Mouse (Mus musculus) central nervous system, embryonic 18 days (tissue): ENCODE results near the gene Kmt5a. TPM values are rescaled to one million over a fixed set of nuclear protein-coding genes. Genes with fewer than 3 reads are reported as not detected.

ENCODE experiments used
- polyA plus RNA-seq: library from polyadenylated mRNA; depleted of rRNA; stranded (reverse); fragments of >200 nt; gene quantifications from 2 replicates; pipeline ENCODE4 v1.2.3, GENCODE M21; 2012; rRNA removed

Gene Kmt5a
- 51.8 and 54.4 TPM in 2 replicates for polyA plus RNA-seq

GRCm38 (mm10) chr5:124439447-124440093 is at the start of gene Kmt5a:
TSS of gene Kmt5a (plus strand) at chr5:124439930.

GRCm38 (mm10) chr5:124425412-124426259 is 14.1 kb upstream of the Kmt5a start, which contains the start of gene Sbno1:
TSS of gene Sbno1 (minus strand) at chr5:124426001.

GRCm38 (mm10) chr5:124482966-124483654 is 43.4 kb downstream of the Kmt5a start, which contains the start of gene Snrnp35:
TSS of gene Snrnp35 (plus strand) at chr5:124483134.

Other genes starting within 250 kb of the Kmt5a start
- 58.6 and 61.3 TPM in 2 replicates for gene Pitpnm2, start 190.2 kb upstream of the Kmt5a start, polyA plus RNA-seq
- gene Mphosph9, start 112.0 kb upstream of the Kmt5a start, polyA plus RNA-seq, result 14.6 and 16.4 TPM in 2 replicates
- gene 2810006K23Rik, start 111.8 kb upstream of the Kmt5a start, polyA plus RNA-seq, result 10.4 and 12.1 TPM in 2 replicates
- 219 TPM in 2 replicates for gene Cdk2ap1, start 76.8 kb upstream of the Kmt5a start, polyA plus RNA-seq
- 38.8 and 39.9 TPM in 2 replicates for gene Sbno1, start 13.9 kb upstream of the Kmt5a start, polyA plus RNA-seq
- gene Rilpl2, start 38.4 kb downstream of the Kmt5a start, polyA plus RNA-seq, result 32.9 and 35.5 TPM in 2 replicates
- 12.1 and 12.8 TPM in 2 replicates for gene Snrnp35, start 43.2 kb downstream of the Kmt5a start, polyA plus RNA-seq
- 10.2 and 11.8 TPM in 2 replicates for gene Rilpl1, start 91.5 kb downstream of the Kmt5a start, polyA plus RNA-seq
- 156 and 157 TPM in 2 replicates for gene Tmed2, start 100.8 kb downstream of the Kmt5a start, polyA plus RNA-seq
- 33.7 and 33.8 TPM in 2 replicates for gene Ddx55, start 112.9 kb downstream of the Kmt5a start, polyA plus RNA-seq
- gene Eif2b1, start 139.2 kb downstream of the Kmt5a start, polyA plus RNA-seq, result 44.2 and 44.5 TPM in 2 replicates
- 68.9 and 70.5 TPM in 2 replicates for gene Gtf2h3, start 139.2 kb downstream of the Kmt5a start, polyA plus RNA-seq
- gene Atp6v0a2, start 188.6 kb downstream of the Kmt5a start, polyA plus RNA-seq, result 28.5 and 29.2 TPM in 2 replicates